Mouse (Mus musculus) G1E (cell line): ENCODE data around the gene Fbrsl1.

Experiments
- CTCF ChIP-seq: IDR thresholded peaks from 2 replicates; pipeline ENCODE4 v1.5.1; 2012; ENCODE audit warnings: low read depth, low read length, inconsistent platforms, mixed read lengths
- GATA1 ChIP-seq: IDR thresholded peaks from 2 replicates; pipeline ENCODE4 v1.6.1; 2012; ENCODE audit warnings: borderline replicate concordance, low read length, inconsistent platforms, mixed read lengths
- POLR2AphosphoS5 ChIP-seq: IDR thresholded peaks from 2 replicates; pipeline ENCODE4 v1.6.1; 2012; ENCODE audit warnings: low read depth, low read length, inconsistent platforms; ENCODE audit not compliant: insufficient replicate concordance
- TAL1 ChIP-seq: conservative IDR thresholded peaks from 2 replicates; pipeline ENCODE4 v1.6.1; 2012; ENCODE audit warnings: low read depth, low read length, inconsistent platforms, mixed read lengths

DNA sequence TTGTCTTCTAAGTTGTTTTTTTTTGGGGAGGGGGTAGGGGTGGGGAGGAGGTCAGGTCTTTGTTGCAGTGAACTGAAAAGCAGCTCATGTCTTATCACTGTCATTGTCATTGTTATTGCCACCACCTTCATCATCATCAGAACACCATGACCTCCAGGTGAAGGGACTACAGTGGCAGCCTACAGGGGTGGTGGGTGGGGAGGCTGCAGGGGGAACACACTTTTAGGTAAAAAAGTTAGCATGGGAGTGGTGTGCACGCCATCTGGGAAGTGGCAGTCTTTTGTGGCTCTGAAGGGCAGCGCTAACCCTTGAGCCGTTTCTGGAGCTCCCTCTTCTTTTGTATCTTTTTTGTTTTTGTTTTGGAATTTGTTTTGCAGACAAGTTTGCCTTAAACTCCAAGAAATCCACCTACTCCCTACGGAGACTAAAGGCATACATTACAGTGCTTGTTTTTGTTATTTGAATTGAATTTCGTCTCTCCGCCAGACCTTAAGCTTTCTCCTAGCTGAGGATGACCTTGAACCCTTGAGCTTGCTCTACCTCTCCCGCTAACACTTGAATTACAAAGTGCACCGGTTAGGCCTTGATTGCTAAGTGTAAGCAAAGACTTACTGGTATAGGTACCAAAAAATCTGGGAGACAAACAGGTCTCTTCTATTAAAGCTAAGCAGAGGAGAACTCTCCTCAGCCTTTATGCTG is 21.1 kb upstream of the Fbrsl1 start:
- TF ChIP-seq CTCF: no peak
- no peak for TF ChIP-seq GATA1
- TF ChIP-seq TAL1: no peak
- TF ChIP-seq POLR2AphosphoS5: no peak
